Mouse (Mus musculus) thymus, postnatal 4 days (tissue): ENCODE data around the gene Fos.
"Not testable (repeated sequence)": the region's sequence is repeated elsewhere in the genome, so short reads cannot be mapped to it uniquely, and the experiment has no call there.

Experiments
- DNase-seq: peaks from one replicate; pipeline ENCODE4 v3.0.0; 2021

The Fos gene

DNA sequence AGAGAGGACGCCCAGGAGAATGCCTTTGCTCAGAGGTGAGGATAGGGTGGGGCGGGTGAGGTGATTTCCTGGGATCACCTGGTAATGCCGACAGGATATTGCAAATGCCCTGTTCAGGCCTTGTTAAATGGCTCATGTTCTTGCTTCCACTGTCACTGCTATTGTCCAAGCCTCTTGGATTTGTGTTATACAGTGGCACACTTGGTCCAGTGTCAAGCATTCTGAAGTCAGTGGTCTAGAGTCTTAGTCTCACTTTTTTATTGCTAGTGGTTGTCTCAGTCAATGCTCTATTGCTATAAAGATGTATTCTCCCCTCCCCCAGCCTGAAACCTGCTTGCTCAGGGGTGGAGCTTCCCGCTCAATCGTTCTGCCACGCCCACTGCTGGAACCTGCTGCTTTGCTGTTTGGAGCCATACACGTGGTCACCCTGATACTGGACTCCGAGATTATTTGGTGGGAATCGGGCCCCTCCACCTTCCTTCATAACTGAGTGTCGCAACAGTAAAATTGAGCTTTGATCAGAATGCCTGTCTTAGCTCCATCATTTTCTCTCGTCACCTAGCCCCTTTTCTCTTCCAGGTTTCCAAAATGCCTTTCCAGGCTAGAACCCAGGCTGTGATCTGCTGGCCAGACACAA, 51.3 kb downstream of the Fos start:
- not testable (repeated sequence) for DNase-seq
